Mouse (Mus musculus): ENCODE measurements at regions not wholly inside any gene's neighbourhood (a gene's known extent, or its start where the extent isn't known, plus 50 kb on each side); places are given as distances from the start of the nearest gene placed in this dataset.
"Not testable (repeated sequence)": the region's sequence is repeated elsewhere in the genome, so short reads cannot be mapped to it uniquely, and the experiment has no call there.

DNA sequence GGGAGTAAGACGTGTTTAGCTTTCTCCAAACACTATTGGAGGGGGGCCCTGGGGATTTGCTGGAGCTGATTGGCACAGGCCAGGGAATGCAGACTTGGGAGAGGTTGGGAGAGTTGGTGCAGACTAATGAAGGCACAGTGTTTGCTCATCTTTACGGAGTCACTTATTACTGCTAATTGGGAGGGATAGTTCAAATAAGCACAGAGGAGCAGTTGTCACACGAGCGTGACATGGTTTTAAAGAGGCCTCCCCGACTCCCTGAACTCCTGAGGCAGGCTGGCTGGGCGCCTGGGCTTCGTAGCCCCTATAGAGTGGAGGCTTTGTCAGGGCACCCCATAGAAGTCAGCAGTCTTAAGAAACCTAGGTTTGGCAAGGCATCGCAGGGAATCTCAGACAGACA, 145.0 kb upstream of the Kiz start:
- Histone ChIP-seq H3K9me3 (no peaks in the 10 kb centered on the region), H3K27me3 (ENCODE audit: insufficient read depth, poor library complexity, severe bottlenecking) (no peaks in the 10 kb centered on the region), H3K4me1 (replicated peaks) (0 out of 2 replicates have a peak, but pooled peaks cover 4% of the 10 kb centered on the region), H3K36me3 (no peaks in the 10 kb centered on the region), H3K27ac (no peak overlapping the region), H3K4me3 (no peak overlapping the region)
- WGBS = 75% methylated on average over 8 of the region's 8 CpGs
- DNase-seq (ENCODE audit: low spot score) = no peak

DNA sequence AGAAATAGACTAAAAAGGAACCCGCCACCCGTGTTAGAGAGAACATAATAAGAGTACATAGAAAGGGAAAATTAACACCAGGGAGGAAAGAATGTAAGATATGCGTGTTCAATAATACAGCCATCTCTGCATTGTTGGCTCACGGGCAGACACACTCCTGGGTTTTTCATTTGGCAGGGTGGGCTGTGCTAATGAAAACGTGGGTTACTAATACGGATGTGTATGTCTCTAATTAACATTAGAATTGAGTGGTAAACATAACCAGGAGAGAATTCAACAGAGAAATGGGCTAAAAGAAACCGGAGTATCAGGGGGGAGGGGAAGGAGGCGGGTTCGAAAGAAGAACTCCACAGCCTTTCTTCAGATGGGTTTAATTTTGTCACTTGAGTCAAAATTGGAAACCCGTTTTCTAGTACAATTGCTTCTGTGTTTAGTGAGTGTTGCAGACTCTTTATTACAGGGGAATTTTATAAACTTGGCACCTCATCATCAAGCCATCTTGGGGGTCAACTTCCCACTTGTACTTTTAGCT, 134.4 kb upstream of the Kiz start:
- no peak overlapping the region for H3K27ac ChIP-seq
- no peaks in the 10 kb centered on the region for H3K36me3 ChIP-seq
- H3K4me1 ChIP-seq (replicated peaks) = peaks cover 52% of the 10 kb centered on the region
- WGBS = 27% methylated on average over 10 of the region's 10 CpGs
- no peak overlapping the region for H3K4me3 ChIP-seq
- H3K9me3 ChIP-seq = peaks cover 4% of the 10 kb centered on the region; the same call in 1 of the 2 replicates
- peaks cover 52% of the 10 kb centered on the region for H3K27me3 ChIP-seq (ENCODE audit: insufficient read depth, poor library complexity, severe bottlenecking)
- DNase-seq (ENCODE audit: low spot score) = no peak

DNA sequence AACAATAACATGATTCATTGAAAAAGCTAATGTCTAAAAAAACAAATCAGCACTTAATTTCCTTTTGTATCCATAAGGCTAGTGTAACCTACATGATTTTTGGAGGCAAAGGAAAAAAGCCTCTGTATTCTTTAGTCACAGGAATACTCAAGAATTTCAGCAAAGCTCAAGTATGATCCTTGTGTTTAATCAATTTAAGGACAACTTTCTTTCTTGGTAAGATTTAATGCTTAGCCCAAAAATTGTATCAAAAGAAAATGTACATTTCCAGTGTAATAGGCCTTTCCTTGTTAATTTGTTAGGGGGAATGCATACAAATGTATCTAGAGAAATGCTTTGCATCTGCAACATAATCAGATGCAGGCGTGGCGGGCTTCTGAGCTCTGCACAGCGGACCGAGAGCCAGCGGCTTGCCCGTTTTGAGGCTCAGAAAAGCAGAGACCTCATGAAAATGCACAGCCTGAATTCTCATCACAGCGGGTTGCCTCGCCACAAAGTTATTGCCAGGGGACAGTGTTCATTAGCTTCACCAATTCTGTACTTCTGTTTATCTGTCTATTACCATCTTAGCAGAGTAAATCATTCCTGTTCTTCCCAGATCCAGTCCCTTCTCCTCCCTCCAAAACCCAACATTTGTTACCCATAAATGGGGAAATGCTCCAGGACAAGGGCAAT, 133.2 kb upstream of the Kiz start:
- peaks cover 56% of the 10 kb centered on the region for H3K4me1 ChIP-seq (replicated peaks)
- no peaks in the 10 kb centered on the region for H3K36me3 ChIP-seq
- whole genome bisulfite sequencing = 16% methylated on average over 8 of the region's 8 CpGs

DNA sequence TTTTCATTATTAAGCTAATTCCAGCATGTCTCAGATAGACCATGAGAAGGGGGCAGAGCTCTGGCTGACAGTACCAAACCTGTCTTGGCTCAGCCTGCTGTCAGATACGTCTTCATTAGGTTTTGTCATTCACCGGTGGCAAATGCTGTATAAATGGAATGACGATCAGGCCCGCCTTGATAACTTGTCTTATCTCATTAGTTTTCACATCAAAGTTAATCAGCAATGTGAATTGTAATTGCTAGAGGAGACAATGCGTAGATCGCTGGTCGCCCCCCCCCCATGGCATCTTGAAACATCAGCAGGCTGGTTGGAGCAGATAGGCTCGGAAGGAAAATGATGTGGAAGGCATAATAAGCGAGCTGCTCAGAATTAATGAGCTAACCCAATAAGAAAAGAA, 132.5 kb upstream of the Kiz start:
- no peaks in the 10 kb centered on the region for H3K9me3 ChIP-seq
- WGBS = 46% methylated on average over 9 of the region's 9 CpGs
- peak; percentile 23 for DNase-seq (ENCODE audit: low spot score)
- no peak overlapping the region for H3K4me3 ChIP-seq
- peaks cover 56% of the 10 kb centered on the region for H3K4me1 ChIP-seq (replicated peaks)
- no peaks in the 10 kb centered on the region for H3K36me3 ChIP-seq
- no peak overlapping the region for H3K27ac ChIP-seq
- H3K27me3 ChIP-seq (ENCODE audit: insufficient read depth, poor library complexity, severe bottlenecking) = peaks cover 64% of the 10 kb centered on the region

More for the DNA sequence above, 133.2 kb upstream of the Kiz start:
- H3K27ac ChIP-seq = no peak overlapping the region
- no peak overlapping the region for H3K4me3 ChIP-seq
- no peaks in the 10 kb centered on the region for H3K9me3 ChIP-seq
- peaks cover 57% of the 10 kb centered on the region for H3K27me3 ChIP-seq (ENCODE audit: insufficient read depth, poor library complexity, severe bottlenecking)
- peak; percentile 45 for DNase-seq (ENCODE audit: low spot score)

DNA sequence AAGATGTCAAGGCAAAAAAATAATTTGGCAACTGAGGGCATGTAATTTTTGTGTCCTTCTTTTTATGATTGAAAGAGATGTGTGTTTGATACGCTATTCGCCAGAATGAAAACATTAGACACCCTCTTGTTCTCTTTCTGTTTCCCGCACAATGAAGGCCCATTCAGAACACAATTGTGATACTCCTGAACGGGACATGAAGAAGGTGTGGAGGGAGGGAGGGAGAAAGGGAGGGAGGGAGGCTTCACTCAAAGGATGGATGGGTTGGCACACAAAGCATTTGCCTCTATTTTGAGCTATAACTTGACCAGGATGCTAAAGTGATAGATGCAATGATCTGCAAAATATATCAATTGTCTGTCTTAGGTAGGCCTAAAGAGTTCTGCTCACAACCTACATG, 132.0 kb upstream of the Kiz start:
- H3K4me3 ChIP-seq = no peak overlapping the region
- DNase-seq (ENCODE audit: low spot score) = no peak
- H3K27ac ChIP-seq = no peak overlapping the region
- H3K27me3 ChIP-seq (ENCODE audit: insufficient read depth, poor library complexity, severe bottlenecking) = peaks cover 65% of the 10 kb centered on the region
- peaks cover 56% of the 10 kb centered on the region for H3K4me1 ChIP-seq (replicated peaks)
- H3K36me3 ChIP-seq = no peaks in the 10 kb centered on the region
- WGBS = 49% methylated on average over 4 of the region's 4 CpGs
- H3K9me3 ChIP-seq = no peaks in the 10 kb centered on the region

DNA sequence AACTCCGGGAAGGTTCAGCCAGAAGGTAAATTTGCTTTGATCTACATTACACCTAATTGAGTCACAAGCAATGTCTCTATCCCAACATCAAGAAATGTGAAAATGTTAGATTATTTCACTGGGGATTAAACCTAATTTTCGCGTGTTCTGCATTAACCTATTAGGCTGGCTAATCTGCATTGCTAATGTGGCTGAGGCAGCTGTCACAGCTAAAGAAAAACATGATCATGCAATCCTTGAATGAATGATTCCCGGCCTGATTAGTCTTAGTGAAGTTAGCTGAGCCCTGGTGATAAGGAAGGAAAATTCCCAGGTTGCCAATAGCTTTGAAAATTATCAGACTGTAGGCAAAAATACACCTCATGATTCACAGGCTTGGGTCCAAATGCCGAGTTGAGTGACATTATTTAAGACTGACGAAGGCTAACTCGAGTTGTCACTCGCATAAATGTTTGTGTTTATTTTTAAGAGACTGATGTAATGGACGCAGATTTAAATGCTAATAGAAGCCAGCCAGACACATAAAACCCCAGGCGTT, 131.5 kb upstream of the Kiz start:
- no peaks in the 10 kb centered on the region for H3K9me3 ChIP-seq
- peaks cover 56% of the 10 kb centered on the region for H3K4me1 ChIP-seq (replicated peaks)
- WGBS = 62% methylated on average over 10 of the region's 10 CpGs
- no peak overlapping the region for H3K27ac ChIP-seq
- H3K36me3 ChIP-seq = no peaks in the 10 kb centered on the region
- no peak for DNase-seq (ENCODE audit: low spot score)
- H3K27me3 ChIP-seq (ENCODE audit: insufficient read depth, poor library complexity, severe bottlenecking) = peaks cover 61% of the 10 kb centered on the region
- H3K4me3 ChIP-seq = no peak overlapping the region

DNA sequence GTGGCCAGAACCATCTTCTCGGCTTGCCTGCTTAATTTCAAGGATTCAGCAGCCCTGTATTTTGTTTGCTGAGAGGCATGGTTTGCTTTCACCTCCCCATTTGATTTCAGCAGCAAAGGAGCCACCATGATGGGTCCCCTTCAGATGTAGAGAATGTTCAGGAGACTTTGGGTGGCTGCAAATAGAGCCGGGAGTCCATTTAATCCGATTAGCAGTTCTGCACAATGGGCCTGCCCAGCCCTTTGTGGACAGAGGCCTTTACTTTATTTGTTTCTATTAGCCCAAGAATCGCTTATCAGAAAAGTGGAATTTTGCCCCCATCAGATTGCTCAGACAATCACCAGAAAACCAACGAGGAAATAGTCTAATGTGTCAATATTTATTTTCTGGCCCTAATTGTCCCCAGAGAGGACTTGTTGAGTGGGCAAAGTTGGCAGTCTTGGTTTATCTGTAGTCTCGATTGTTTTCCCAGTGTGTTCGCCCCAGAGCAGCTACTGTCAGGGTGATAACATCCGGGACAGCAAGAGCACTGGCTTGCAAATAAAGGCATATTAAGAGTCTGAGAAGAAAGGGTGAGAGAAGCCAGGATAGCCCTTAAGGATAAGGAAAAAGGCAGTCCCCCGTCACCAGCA, 130.6 kb upstream of the Kiz start:
- 51% methylated on average over 9 of the region's 9 CpGs for WGBS
- H3K27me3 ChIP-seq (ENCODE audit: insufficient read depth, poor library complexity, severe bottlenecking) = peaks cover 59% of the 10 kb centered on the region
- H3K36me3 ChIP-seq = no peaks in the 10 kb centered on the region
- H3K4me1 ChIP-seq (replicated peaks) = peaks cover 56% of the 10 kb centered on the region
- no peak for DNase-seq (ENCODE audit: low spot score)
- H3K4me3 ChIP-seq = no peak overlapping the region
- H3K9me3 ChIP-seq = no peaks in the 10 kb centered on the region
- no peak overlapping the region for H3K27ac ChIP-seq

DNA sequence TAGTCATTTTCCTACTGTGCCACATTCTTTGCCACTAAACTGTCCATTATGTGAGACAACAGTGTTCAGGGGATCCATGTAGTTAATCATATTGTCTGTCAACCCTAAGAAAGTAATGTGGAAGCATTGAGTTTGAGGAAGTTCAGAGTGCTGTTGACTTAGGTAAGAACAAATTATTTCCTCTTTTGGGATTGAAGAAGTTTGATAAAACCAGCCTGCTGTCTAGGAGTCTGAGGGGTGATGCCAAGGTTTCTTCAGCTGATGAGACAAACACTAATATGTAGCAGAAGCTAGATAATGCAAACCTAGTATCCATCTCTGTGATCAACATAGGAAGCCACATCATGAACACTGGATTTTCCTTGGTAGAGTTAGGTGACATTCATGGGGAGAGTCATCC, 127.0 kb upstream of the Kiz start:
- Histone ChIP-seq H3K4me3 (no peak overlapping the region), H3K27me3 (ENCODE audit: insufficient read depth, poor library complexity, severe bottlenecking) (peaks cover 41% of the 10 kb centered on the region), H3K36me3 (no peaks in the 10 kb centered on the region), H3K4me1 (replicated peaks) (peaks cover 29% of the 10 kb centered on the region), H3K9me3 (no peaks in the 10 kb centered on the region), H3K27ac (no peak overlapping the region)
- DNase-seq (ENCODE audit: low spot score) = no peak

DNA sequence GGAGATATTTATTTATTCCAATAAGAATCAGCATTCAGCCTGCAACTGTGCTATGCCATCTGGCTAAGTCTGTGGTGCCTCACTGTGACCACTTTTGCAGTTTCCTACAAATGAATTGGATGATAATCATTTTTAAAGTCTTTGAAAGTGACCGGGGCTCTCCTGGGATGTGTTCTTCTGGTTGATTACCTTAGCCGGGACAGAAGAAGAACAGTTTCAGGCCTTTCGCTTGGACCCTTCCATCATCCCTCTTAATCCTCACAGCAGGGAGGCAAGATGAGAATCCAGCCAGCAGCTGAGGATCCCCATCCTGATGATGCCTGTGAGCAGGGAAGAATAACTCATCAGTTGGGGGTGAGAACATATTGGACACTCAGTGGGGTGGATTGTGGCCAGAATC, 124.6 kb upstream of the Kiz start:
- whole genome bisulfite sequencing = 67% methylated on average over 3 of the region's 3 CpGs
- no peak overlapping the region for H3K27ac ChIP-seq
- no peak overlapping the region for H3K4me3 ChIP-seq
- no peaks in the 10 kb centered on the region for H3K36me3 ChIP-seq
- H3K9me3 ChIP-seq = no peaks in the 10 kb centered on the region
- peaks cover 26% of the 10 kb centered on the region for H3K27me3 ChIP-seq (ENCODE audit: insufficient read depth, poor library complexity, severe bottlenecking)
- peaks cover 5% of the 10 kb centered on the region for H3K4me1 ChIP-seq (replicated peaks)
- DNase-seq (ENCODE audit: low spot score) = no peak

DNA sequence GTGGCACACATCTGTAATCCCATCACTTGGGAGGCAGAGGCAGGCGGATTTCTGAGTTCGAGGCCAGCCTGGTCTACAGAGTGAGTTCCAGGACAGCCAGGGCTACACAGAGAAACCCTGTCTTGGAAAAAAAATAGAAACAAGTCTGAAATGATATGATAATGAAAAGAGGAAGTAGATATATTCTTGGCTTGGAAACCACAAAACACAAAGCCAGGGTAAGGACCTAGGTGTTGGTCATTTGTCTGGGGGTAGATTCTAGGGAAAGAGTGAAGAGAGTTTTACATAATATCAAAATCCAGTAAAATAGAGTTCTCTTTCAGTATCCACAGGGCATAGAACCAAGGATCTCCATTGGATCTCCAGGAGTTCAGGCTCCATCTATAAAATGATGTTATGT, 122.8 kb upstream of the Kiz start:
- not testable (repeated sequence) for H3K36me3 ChIP-seq; H3K4me3 ChIP-seq; DNase-seq (ENCODE audit: low spot score); H3K4me1 ChIP-seq (replicated peaks); H3K27me3 ChIP-seq (ENCODE audit: insufficient read depth, poor library complexity, severe bottlenecking); H3K9me3 ChIP-seq; H3K27ac ChIP-seq
- 94% methylated on average over 2 of the region's 2 CpGs for WGBS

DNA sequence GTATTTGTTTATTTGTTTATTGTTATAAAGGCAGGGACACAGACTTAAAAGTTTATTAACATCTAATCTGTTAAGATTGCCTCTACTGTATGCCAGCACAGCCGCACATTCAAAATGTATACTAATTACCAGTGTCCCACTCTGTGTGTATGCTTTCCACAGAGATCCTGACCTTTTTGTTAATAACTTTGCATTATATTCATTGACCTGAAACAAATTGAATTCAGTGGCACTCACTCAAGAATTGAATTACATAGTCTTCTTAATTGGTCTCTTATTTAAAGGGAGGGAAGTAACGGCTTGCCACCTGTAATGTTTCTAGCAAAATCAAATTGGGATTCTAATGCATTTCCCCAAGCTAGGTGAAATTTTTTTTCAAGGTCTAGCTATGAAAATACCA, 111.3 kb upstream of the Kiz start:
- Histone ChIP-seq H3K36me3 (no peaks in the 10 kb centered on the region), H3K27me3 (ENCODE audit: insufficient read depth, poor library complexity, severe bottlenecking) (no peaks in the 10 kb centered on the region; the same call in 1 of the 2 replicates), H3K4me3 (no peak overlapping the region), H3K4me1 (replicated peaks) (peaks cover 9% of the 10 kb centered on the region), H3K9me3 (no peaks in the 10 kb centered on the region), H3K27ac (no peak overlapping the region)
- no peak for DNase-seq (ENCODE audit: low spot score)
- 82% methylated on average over 2 of the region's 2 CpGs for WGBS

DNA sequence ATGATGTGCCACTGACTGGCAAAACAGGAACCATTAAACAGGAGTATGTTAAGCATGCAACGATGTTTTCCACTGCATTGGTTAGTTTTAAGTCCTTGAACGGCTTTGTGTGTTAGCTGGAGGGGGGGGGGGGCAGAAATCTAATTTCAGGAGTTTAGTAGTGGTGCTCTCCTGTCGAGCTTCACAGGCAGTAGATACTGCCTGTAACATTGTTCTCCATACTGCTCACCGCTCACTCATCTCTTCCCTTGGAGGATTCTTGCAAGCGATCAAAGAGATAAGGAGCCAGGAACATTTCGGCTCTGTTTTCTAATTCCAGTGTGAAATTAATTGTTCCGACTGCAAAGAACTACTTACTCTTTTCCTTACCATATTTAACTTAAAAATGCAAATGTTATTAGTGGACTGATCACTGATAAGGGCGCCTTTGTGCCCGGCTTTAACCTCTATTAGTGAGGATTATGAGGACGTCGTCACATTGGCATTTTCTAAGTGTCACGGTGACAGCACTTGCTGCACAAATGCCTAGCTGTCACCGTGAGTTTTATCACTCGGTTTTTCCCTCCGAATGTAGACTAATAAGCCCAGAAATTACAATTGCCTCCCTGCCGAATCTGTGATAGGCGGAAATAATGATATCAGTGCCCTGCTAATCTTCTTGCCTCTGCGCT, 110.5 kb upstream of the Kiz start:
- no peak for DNase-seq (ENCODE audit: low spot score)
- Histone ChIP-seq H3K4me1 (replicated peaks) (peaks cover 9% of the 10 kb centered on the region), H3K4me3 (no peak overlapping the region), H3K9me3 (no peaks in the 10 kb centered on the region), H3K36me3 (no peaks in the 10 kb centered on the region), H3K27ac (no peak overlapping the region), H3K27me3 (ENCODE audit: insufficient read depth, poor library complexity, severe bottlenecking) (no peaks in the 10 kb centered on the region; the same call in 1 of the 2 replicates)
- 78% methylated on average over 18 of the region's 18 CpGs for WGBS

DNA sequence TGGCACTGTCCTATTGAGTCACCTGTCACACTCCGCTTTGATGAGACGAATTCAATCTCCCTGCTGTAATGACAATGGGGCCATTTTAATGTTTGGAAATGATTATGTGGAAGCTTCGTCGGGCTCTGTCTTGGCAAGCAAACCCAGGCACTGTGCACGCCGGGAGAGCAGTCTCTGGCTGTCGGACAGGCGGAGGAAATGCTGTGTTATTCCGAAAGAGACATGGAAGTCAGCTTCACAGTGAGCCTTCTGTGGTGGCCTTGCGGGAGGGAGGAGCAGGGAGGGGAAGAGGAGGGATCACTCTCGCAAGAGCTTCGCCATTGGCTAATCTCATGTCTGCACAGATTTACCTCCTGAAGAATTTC, 110.0 kb upstream of the Kiz start:
- no peaks in the 10 kb centered on the region for H3K36me3 ChIP-seq
- no peak overlapping the region for H3K4me3 ChIP-seq
- no peaks in the 10 kb centered on the region; the same call in 1 of the 2 replicates for H3K27me3 ChIP-seq (ENCODE audit: insufficient read depth, poor library complexity, severe bottlenecking)
- DNase-seq (ENCODE audit: low spot score) = no peak
- WGBS = 61% methylated on average over 12 of the region's 12 CpGs
- H3K27ac ChIP-seq = no peak overlapping the region
- H3K4me1 ChIP-seq (replicated peaks) = peaks cover 9% of the 10 kb centered on the region
- H3K9me3 ChIP-seq = no peaks in the 10 kb centered on the region

All from hindbrain, embryonic 10.5 days (tissue).